Mouse (Mus musculus) spleen, adult 2 months (tissue): ENCODE measurements at regions not wholly inside any gene's neighbourhood (a gene's known extent, or its start where the extent isn't known, plus 50 kb on each side); places are given as distances from the start of the nearest gene placed in this dataset.

Experiments
- CTCF ChIP-seq: fragments of 200-500 bp; IDR thresholded peaks from 2 replicates; pipeline ENCODE4 v1.5.1; 2011; ENCODE audit warnings: mild to moderate bottlenecking, inconsistent platforms; ENCODE audit not compliant: insufficient read depth, insufficient read length, insufficient replicate concordance; ENCODE audit errors: extremely low read depth
- POLR2A ChIP-seq: fragments of 200-500 bp; IDR thresholded peaks from 2 replicates; pipeline ENCODE4 v1.6.1; 2011; ENCODE audit warnings: low read depth, low read length, inconsistent platforms

- no peak for TF ChIP-seq CTCF
- TF ChIP-seq POLR2A: no peak
Observed at GRCm38 (mm10) chr15:61489731-61490130, 566.9 kb upstream of the A1bg start.
